Mouse (Mus musculus) heart, adult 2 months (tissue): ENCODE data around the gene Casp9.

Experiments
- CTCF ChIP-seq: fragments of 200-600 bp; IDR thresholded peaks from 2 replicates; pipeline ENCODE4 v1.8.1; 2022; ENCODE audit warnings: antibody characterized with exemption, mild to moderate bottlenecking, moderate library complexity
- EP300 ChIP-seq: fragments of 200-500 bp; IDR thresholded peaks from 2 replicates; pipeline ENCODE4 v1.6.1; 2011; ENCODE audit warnings: low read depth, low read length, control low read depth; ENCODE audit not compliant: insufficient read depth
- POLR2A ChIP-seq: fragments of 200-500 bp; IDR thresholded peaks from 2 replicates; pipeline ENCODE4 v1.6.1; 2011; ENCODE audit warnings: mild to moderate bottlenecking, low read depth, low read length, control low read depth; ENCODE audit not compliant: insufficient read depth

DNA sequence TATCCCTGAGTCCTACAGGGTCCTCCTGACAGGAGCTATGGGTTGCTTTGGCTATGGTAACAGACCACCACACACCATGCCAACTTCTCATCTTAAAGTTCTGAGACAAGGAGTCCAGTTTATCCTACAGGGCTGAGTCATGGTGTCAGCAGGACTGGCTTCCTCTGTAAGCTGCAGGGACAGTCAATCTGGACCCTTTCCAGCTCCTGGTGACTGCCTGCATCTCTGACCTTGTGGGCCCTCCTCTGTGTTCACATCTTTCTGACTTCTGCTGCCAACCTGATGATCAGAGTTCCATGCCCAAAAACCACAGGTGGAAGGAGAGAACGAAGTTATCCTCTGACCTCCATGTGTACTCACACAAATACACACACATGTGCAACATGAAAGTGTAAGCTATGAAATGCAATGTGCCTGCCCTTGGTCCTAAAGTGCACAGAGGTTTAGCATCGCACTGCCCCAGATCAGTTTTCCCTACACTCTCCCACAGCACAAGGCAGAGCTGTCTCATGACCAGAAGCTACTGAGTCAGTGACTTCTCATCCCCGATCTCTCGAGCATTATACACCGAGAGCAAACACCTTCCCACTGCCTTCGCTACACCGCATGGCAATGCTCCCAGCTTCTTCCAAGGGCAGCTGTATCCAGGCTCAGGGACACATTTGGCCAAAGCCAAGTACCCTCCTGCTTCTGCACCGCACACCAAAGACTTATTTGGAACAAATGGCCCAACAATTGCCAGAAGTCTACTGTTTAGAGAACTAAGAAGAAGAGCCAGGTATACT, 12.0 kb upstream of the Casp9 start:
- no peak for TF ChIP-seq POLR2A
- no peak for TF ChIP-seq CTCF
- TF ChIP-seq EP300, result no peak
